Mouse (Mus musculus): ENCODE data around the gene Atp8b4. TPM values are rescaled to one million over a fixed set of nuclear protein-coding genes. Genes with fewer than 3 reads are reported as not detected.

Atp8b4 gene
- polyA plus RNA-seq, 1 experiment from 2014 or later: 0.99 TPM

GRCm38 (mm10) chr2:126283086-126283485 lies 217.4 kb downstream of the Atp8b4 start:
- H3K27me3 ChIP-seq (ENCODE audit: control insufficient read depth, insufficient read depth, low read length): no peaks in the 10 kb centered on the region
- no peaks in the 10 kb centered on the region for H3K36me3 ChIP-seq (ENCODE audit: control insufficient read depth, insufficient read depth, low read length)
- H3K9me3 ChIP-seq (replicated peaks; ENCODE audit: control insufficient read depth, low read length): no peaks in the 10 kb centered on the region
- 47% methylated on average over 3 of the region's 3 CpGs for WGBS
- H3K4me2 ChIP-seq (ENCODE audit: low read depth, low read length): no peak overlapping the region
- no peak for ATAC-seq (ENCODE audit: insufficient read depth, low FRiP score)
- H3K4me3 ChIP-seq (replicated peaks; ENCODE audit: low read length): no peak overlapping the region
- H3K27ac ChIP-seq (ENCODE audit: low read length): no peak overlapping the region
- 0 out of 2 replicates have a peak, but pooled peaks cover 4% of the 10 kb centered on the region for H3K4me1 ChIP-seq (ENCODE audit: control insufficient read depth, insufficient read depth, low read length)
- H3K9ac ChIP-seq (ENCODE audit: low read length): no peak overlapping the region

GRCm38 (mm10) chr2:126275511-126275910 lies 225.0 kb downstream of the Atp8b4 start:
- Histone ChIP-seq H3K9ac (ENCODE audit: low read length) (no peak overlapping the region), H3K27ac (ENCODE audit: low read length) (no peak overlapping the region), H3K27me3 (ENCODE audit: control insufficient read depth, insufficient read depth, low read length) (no peaks in the 10 kb centered on the region), H3K36me3 (ENCODE audit: control insufficient read depth, insufficient read depth, low read length) (no peaks in the 10 kb centered on the region), H3K4me1 (ENCODE audit: control insufficient read depth, insufficient read depth, low read length) (no peaks in the 10 kb centered on the region), H3K4me3 (replicated peaks; ENCODE audit: low read length) (no peak overlapping the region), H3K4me2 (ENCODE audit: low read depth, low read length) (no peak overlapping the region), H3K9me3 (replicated peaks; ENCODE audit: control insufficient read depth, low read length) (no peaks in the 10 kb centered on the region)
- no peak for ATAC-seq (ENCODE audit: insufficient read depth, low FRiP score)
- 53% methylated on average over 3 of the region's 3 CpGs for WGBS

- H3K27ac ChIP-seq (ENCODE audit: low read length): no peak overlapping the region
- WGBS: 62% methylated on average over 3 of the region's 3 CpGs
- H3K27me3 ChIP-seq (ENCODE audit: control insufficient read depth, insufficient read depth, low read length): no peaks in the 10 kb centered on the region
- no peak overlapping the region for H3K4me2 ChIP-seq (ENCODE audit: low read depth, low read length)
- no peaks in the 10 kb centered on the region for H3K4me1 ChIP-seq (ENCODE audit: control insufficient read depth, insufficient read depth, low read length)
- H3K4me3 ChIP-seq (replicated peaks; ENCODE audit: low read length): no peak overlapping the region
- no peak for ATAC-seq (ENCODE audit: insufficient read depth, low FRiP score)
- no peaks in the 10 kb centered on the region for H3K9me3 ChIP-seq (replicated peaks; ENCODE audit: control insufficient read depth, low read length)
- no peaks in the 10 kb centered on the region for H3K36me3 ChIP-seq (ENCODE audit: control insufficient read depth, insufficient read depth, low read length)
- H3K9ac ChIP-seq (ENCODE audit: low read length): no peak overlapping the region
Observed at GRCm38 (mm10) chr2:126274826-126275405, 225.6 kb downstream of the Atp8b4 start.

GRCm38 (mm10) chr2:126274311-126274710 lies 226.2 kb downstream of the Atp8b4 start:
- Histone ChIP-seq H3K4me1 (ENCODE audit: control insufficient read depth, insufficient read depth, low read length) (no peaks in the 10 kb centered on the region), H3K27ac (ENCODE audit: low read length) (no peak overlapping the region), H3K4me2 (ENCODE audit: low read depth, low read length) (no peak overlapping the region), H3K4me3 (replicated peaks; ENCODE audit: low read length) (no peak overlapping the region), H3K9ac (ENCODE audit: low read length) (no peak overlapping the region), H3K36me3 (ENCODE audit: control insufficient read depth, insufficient read depth, low read length) (no peaks in the 10 kb centered on the region), H3K27me3 (ENCODE audit: control insufficient read depth, insufficient read depth, low read length) (no peaks in the 10 kb centered on the region), H3K9me3 (replicated peaks; ENCODE audit: control insufficient read depth, low read length) (no peaks in the 10 kb centered on the region)
- no peak for ATAC-seq (ENCODE audit: insufficient read depth, low FRiP score)
- WGBS: 71% methylated on average over 3 of the region's 3 CpGs

Other genes starting within 250 kb of the Atp8b4 start
- gene Slc27a2, start 51.7 kb upstream of the Atp8b4 start, polyA plus RNA-seq (2015; fragmentation: Nextera tagmentation; extraction: Ambion mirVana): 5.2 and 6.2 TPM in 2 replicates
- gene Hdc, start 118.6 kb upstream of the Atp8b4 start, polyA plus RNA-seq (2015; fragmentation: Nextera tagmentation; extraction: Ambion mirVana): 18.4 and 26.8 TPM in 2 replicates
- gene Gabpb1, start 175.7 kb upstream of the Atp8b4 start, polyA plus RNA-seq (2015; fragmentation: Nextera tagmentation; extraction: Ambion mirVana): 36.5 and 39.8 TPM in 2 replicates
- gene Usp8, start 206.7 kb upstream of the Atp8b4 start, polyA plus RNA-seq (2015; fragmentation: Nextera tagmentation; extraction: Ambion mirVana): 44.0 and 47.9 TPM in 2 replicates

All from stomach, embryonic 16.5 days (tissue).